Mouse (Mus musculus) thymus, postnatal 0 days (tissue): ENCODE results near the gene Lrba. TPM values are rescaled to one million over a fixed set of nuclear protein-coding genes. Genes with fewer than 3 reads are reported as not detected.

ENCODE experiments used
- polyA plus RNA-seq: library from polyadenylated mRNA; unstranded; fragments of >200 nt; fragmentation: Nextera tagmentation; extraction: Ambion mirVana; gene quantifications from 2 replicates; pipeline ENCODE4 v1.2.1, GENCODE M21; 2015

Lrba gene
- polyA plus RNA-seq, 1 experiment from 2014 or later: 4.4 TPM

Other genes with a start within 250 kb of the Lrba start
- gene Prss48, start 222.2 kb upstream of the Lrba start, polyA plus RNA-seq: not detected in 2 replicates
- 2,095 and 2,119 TPM in 2 replicates for gene Rps3a1, start 82.0 kb upstream of the Lrba start, polyA plus RNA-seq